Mouse (Mus musculus): ENCODE data around the gene Cldn2.

DNA sequence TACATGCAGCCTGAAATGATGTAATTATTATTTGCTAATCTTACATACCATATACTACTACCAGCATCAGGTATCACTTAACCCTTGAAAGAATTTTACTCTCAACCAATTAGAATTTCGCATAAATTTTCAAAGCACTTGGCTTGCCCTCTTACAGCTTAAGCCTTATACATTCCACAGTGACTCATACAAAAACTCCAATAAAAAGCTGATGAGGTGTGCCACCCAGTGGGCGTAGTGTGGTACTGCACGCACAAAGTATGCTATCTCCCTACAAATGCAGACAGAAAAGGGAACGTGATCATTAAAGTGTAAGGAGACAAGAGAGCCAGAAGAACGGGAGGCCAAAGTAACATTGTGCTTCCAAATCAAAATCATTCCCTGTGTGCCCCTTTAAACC, 31.8 kb downstream of the Cldn2 start:
- TF ChIP-seq CTCF (IDR thresholded peaks at IDR 0.05; ENCODE audit: low read depth, low read length) (peak; percentile 52), GATA2 (IDR thresholded peaks at IDR 0.05; ENCODE audit: borderline replicate concordance, low read depth, low read length) (no peak), POLR2AphosphoS5 (IDR thresholded peaks at IDR 0.05; ENCODE audit: insufficient replicate concordance, low read depth, low read length) (no peak), GATA1 (IDR thresholded peaks at IDR 0.05; ENCODE audit: borderline replicate concordance, low read length) (no peak), TAL1 (conservative IDR thresholded peaks at IDR 0.05; ENCODE audit: low read depth, low read length) (no peak)

Measured in G1E (cell line).